Mouse (Mus musculus): ENCODE measurements around the gene Fam53a. TPM values are rescaled to one million over a fixed set of nuclear protein-coding genes. Genes with fewer than 3 reads are reported as not detected.

Fam53a gene
- polyA plus RNA-seq, 1 experiment from 2014 or later: 57.7 TPM

DNA sequence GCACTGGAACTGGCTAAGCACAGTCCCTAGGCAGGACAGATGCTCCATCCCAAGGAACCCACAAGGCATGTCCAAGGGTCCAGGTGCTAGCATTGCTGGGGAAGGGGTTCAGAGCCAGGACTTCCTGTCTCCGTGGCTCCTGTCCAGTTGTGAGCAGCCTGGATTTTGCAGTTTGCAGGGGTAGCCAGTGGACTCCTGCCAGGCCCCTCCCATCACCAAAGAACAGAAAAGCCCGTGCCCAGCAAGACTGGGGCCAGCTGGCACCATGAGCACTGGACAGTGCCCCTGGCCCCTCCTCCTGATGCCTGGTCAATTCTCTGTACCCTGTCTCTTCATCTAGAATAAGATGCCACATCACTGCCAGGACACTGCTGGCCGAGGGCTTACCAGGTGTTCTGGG, 41.4 kb downstream of the Fam53a start:
- Histone ChIP-seq H3K4me3 (no peak overlapping the region), H3K36me3 (ENCODE audit: poor library complexity, severe bottlenecking) (no peaks in the 10 kb centered on the region), H3K4me2 (no peak overlapping the region), H3K27ac (no peak overlapping the region), H3K9me3 (replicated peaks) (no peaks in the 10 kb centered on the region), H3K9ac (no peak overlapping the region), H3K27me3 (peaks cover 32% of the 10 kb centered on the region), H3K4me1 (no peaks in the 10 kb centered on the region)
- ATAC-seq: no peak
- 82% methylated on average over 3 of the region's 3 CpGs for WGBS

- WGBS: 78% methylated on average over 18 of the region's 18 CpGs
- H3K36me3 ChIP-seq (ENCODE audit: poor library complexity, severe bottlenecking): no peaks in the 10 kb centered on the region
These were observed 41.9 kb downstream of the Fam53a start for GRCm38 (mm10) chr5:33587498-33588058.

DNA sequence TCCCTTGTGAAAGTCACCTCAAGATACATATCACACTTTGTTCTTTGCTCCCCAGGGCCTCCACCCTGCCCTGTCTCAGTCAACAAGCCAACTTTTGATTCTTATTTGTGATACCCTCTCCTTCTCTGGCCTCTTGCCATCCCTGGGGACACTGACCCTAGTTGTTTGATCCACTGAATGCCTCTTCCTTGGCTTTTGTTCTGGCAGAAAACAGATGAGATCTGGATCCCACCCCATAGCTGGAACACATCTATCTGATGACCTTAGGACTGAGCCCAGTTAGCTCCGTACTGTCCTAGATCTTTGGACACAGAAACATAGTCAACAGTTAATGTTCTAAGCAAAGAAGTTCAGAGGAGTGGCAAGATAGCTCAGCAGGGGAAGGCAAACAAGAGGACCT, 49.1 kb downstream of the Fam53a start:
- H3K9me3 ChIP-seq (replicated peaks): no peaks in the 10 kb centered on the region
- no peak overlapping the region for H3K9ac ChIP-seq
- H3K27ac ChIP-seq: no peak overlapping the region
- WGBS: 80% methylated on average over 1 of the region's 1 CpGs
- no peak for ATAC-seq
- no peaks in the 10 kb centered on the region for H3K4me1 ChIP-seq
- no peak overlapping the region for H3K4me3 ChIP-seq
- H3K4me2 ChIP-seq: no peak overlapping the region
- 0 out of 2 replicates have a peak, but pooled peaks cover 3% of the 10 kb centered on the region for H3K27me3 ChIP-seq
- H3K36me3 ChIP-seq (ENCODE audit: poor library complexity, severe bottlenecking): no peaks in the 10 kb centered on the region

More at GRCm38 (mm10) chr5:33587498-33588058, 41.9 kb downstream of the Fam53a start:
- Histone ChIP-seq H3K4me3 (no peak overlapping the region), H3K27me3 (peaks cover 32% of the 10 kb centered on the region), H3K4me1 (no peaks in the 10 kb centered on the region), H3K9ac (no peak overlapping the region), H3K4me2 (no peak overlapping the region), H3K9me3 (replicated peaks) (no peaks in the 10 kb centered on the region), H3K27ac (no peak overlapping the region)
- no peak for ATAC-seq

DNA sequence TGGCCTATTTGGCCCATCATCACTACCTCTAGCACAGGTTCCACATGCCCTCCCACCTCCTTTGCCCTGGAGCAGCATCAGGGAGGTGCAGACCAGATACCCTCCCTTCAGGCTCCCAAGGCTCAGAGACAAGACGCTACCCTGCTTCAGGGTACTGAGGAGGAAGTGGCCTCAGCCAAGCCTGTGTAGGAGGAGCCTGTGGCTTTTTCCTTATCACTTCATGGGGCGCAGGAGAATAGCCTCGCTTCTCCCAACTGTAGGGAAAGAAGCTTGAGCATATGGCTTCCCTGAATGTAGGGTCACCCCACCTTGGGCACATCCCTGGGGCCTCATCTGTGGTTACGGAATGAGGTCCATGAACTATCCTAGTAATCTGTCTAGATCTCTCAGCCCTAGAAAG, 55.2 kb downstream of the Fam53a start:
- Histone ChIP-seq H3K27ac (no peak overlapping the region), H3K9me3 (replicated peaks) (no peaks in the 10 kb centered on the region), H3K4me1 (no peaks in the 10 kb centered on the region), H3K9ac (no peak overlapping the region), H3K27me3 (peaks cover 12% of the 10 kb centered on the region; the same call in 1 of the 2 replicates), H3K4me2 (no peak overlapping the region), H3K36me3 (ENCODE audit: poor library complexity, severe bottlenecking) (no peaks in the 10 kb centered on the region), H3K4me3 (no peak overlapping the region)
- WGBS: 87% methylated on average over 4 of the region's 4 CpGs
- ATAC-seq: no peak

DNA sequence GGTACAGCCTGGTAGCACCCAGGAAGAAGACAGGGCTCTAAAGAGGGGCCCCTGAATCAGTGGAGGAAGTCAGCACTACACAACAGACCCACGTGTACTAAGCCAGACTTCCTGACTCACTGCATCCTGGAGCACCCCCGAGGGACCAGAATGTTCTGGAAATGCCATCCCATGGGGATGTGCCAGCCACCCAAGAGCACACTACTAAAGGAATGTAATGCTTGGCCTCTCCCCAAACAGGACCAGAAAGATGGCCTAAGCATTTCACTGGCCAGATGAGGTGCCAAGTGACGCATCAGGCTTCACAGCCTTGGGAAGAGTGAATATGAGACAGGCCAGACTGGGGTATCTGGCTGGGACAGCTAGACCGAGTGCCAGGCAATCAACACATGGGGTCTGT, 63.5 kb downstream of the Fam53a start:
- Histone ChIP-seq H3K4me2 (no peak overlapping the region), H3K9ac (no peak overlapping the region), H3K4me1 (no peaks in the 10 kb centered on the region), H3K27me3 (peaks cover 10% of the 10 kb centered on the region; the same call in 1 of the 2 replicates), H3K36me3 (ENCODE audit: poor library complexity, severe bottlenecking) (no peaks in the 10 kb centered on the region), H3K27ac (no peak overlapping the region), H3K9me3 (replicated peaks) (no peaks in the 10 kb centered on the region), H3K4me3 (no peak overlapping the region)
- 88% methylated on average over 4 of the region's 4 CpGs for WGBS
- no peak for ATAC-seq

DNA sequence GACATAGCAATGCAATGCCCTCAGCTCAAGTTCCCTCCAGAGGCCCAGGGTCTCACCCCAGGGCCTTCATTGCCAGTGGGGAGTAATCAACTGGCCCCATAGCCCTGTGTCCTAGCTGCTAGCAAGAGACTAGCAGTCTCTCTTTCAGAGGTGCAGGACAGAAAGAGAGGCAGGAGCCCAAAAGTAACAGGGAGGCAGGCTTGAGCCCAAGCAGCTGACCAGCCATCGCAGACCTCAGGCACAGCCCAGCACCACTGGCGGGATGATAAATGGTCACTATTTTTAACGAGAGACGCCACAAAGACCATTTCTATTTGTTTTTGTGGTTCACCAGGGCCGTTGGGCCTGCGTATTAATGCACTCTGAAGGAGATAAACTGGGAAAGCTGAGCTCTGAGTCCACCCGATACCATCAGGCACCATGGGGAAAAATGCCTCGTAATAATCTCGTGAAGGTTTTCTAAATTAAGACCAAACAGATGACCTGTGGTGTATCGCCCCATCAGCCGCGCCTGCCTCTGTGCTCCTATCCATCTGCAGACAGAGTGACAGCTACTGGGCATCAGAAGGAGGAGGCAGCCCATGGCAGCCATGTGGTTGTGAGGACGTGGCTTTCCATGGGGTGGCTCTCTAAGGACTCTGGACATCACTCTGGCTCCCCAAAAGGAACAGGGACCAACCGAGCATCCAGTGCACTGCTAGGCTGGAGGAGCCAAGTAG, 73.0 kb downstream of the Fam53a start:
- H3K4me1 ChIP-seq: no peaks in the 10 kb centered on the region
- WGBS: 85% methylated on average over 14 of the region's 14 CpGs
- no peaks in the 10 kb centered on the region for H3K36me3 ChIP-seq (ENCODE audit: poor library complexity, severe bottlenecking)
- ATAC-seq: no peak
- no peak overlapping the region for H3K27ac ChIP-seq
- H3K9me3 ChIP-seq (replicated peaks): no peaks in the 10 kb centered on the region
- peaks cover 54% of the 10 kb centered on the region for H3K27me3 ChIP-seq
- H3K9ac ChIP-seq: no peak overlapping the region
- no peak overlapping the region for H3K4me2 ChIP-seq
- H3K4me3 ChIP-seq: no peak overlapping the region

Other genes starting within 250 kb of the Fam53a start
- gene Nkx1-1, start 195.7 kb downstream of the Fam53a start, polyA plus RNA-seq (2015; fragmentation: Nextera tagmentation; extraction: Ambion mirVana): not detected in 2 replicates
- 0.55 and 0.61 TPM in 2 replicates for gene Gm9903, start 290 bp upstream of the Fam53a start, polyA plus RNA-seq (2015; fragmentation: Nextera tagmentation; extraction: Ambion mirVana)
- 222 and 225 TPM in 2 replicates for gene Slbp, start 22.9 kb upstream of the Fam53a start, polyA plus RNA-seq (2015; fragmentation: Nextera tagmentation; extraction: Ambion mirVana)
- 189 and 190 TPM in 2 replicates for gene Tacc3, start 28.5 kb upstream of the Fam53a start, polyA plus RNA-seq (2015; fragmentation: Nextera tagmentation; extraction: Ambion mirVana)
- gene Tmem129, start 28.8 kb upstream of the Fam53a start, polyA plus RNA-seq (2015; fragmentation: Nextera tagmentation; extraction: Ambion mirVana): 33.0 and 37.8 TPM in 2 replicates
- gene Fgfr3, start 92.0 kb upstream of the Fam53a start, polyA plus RNA-seq (2015; fragmentation: Nextera tagmentation; extraction: Ambion mirVana): 59.5 and 81.3 TPM in 2 replicates
- 47.5 and 50.4 TPM in 2 replicates for gene Letm1, start 153.2 kb upstream of the Fam53a start, polyA plus RNA-seq (2015; fragmentation: Nextera tagmentation; extraction: Ambion mirVana)
- gene Nsd2, start 191.1 kb upstream of the Fam53a start, polyA plus RNA-seq (2015; fragmentation: Nextera tagmentation; extraction: Ambion mirVana): 83.8 and 86.8 TPM in 2 replicates